Mouse (Mus musculus) frontal cortex, postnatal 10 days (tissue): ENCODE measurements at regions not wholly inside any gene's neighbourhood (a gene's known extent, or its start where the extent isn't known, plus 50 kb on each side); places are given as distances from the start of the nearest gene placed in this dataset.
A peak's percentile ranks its signal among the peaks of the same experiment; 100 is the strongest.

Experiments
- DNase-seq, 2 experiments: peaks; one replicate each; pipeline ENCODE4 v3.0.0; 2022; ENCODE audit warnings: low spot score in 2 of 2, mixed read lengths in 1 of 2

- peak; percentile 49 to 71 for DNase-seq
Observed at GRCm38 (mm10) chr9:113488651-113489050, 219.4 kb downstream of the Pdcd6ip start.

- no peak for DNase-seq
Observed at GRCm38 (mm10) chr9:113486494-113487081, 221.5 kb downstream of the Pdcd6ip start.

GRCm38 (mm10) chr9:113479897-113480296, 228.2 kb downstream of the Pdcd6ip start:
- DNase-seq: no peak

- no peak for DNase-seq
Observed at GRCm38 (mm10) chr9:113478761-113479265, 229.2 kb downstream of the Pdcd6ip start.

- DNase-seq: peak; percentile 60 to 79
Observed at GRCm38 (mm10) chr9:113471781-113472180, 236.3 kb downstream of the Pdcd6ip start.

- DNase-seq: no peak
Observed at GRCm38 (mm10) chr9:113462888-113463287, 245.2 kb downstream of the Pdcd6ip start.

- DNase-seq: no peak
Observed at GRCm38 (mm10) chr9:113462267-113462887, 245.7 kb downstream of the Pdcd6ip start.

GRCm38 (mm10) chr9:113459885-113460284, 248.2 kb downstream of the Pdcd6ip start:
- no peak for DNase-seq

GRCm38 (mm10) chr9:113459221-113459620, 248.8 kb downstream of the Pdcd6ip start:
- no peak for DNase-seq

- no peak for DNase-seq
Observed at GRCm38 (mm10) chr9:113458741-113459154, 249.3 kb downstream of the Pdcd6ip start.

- no peak for DNase-seq
Observed at GRCm38 (mm10) chr9:113457169-113457850, 250.7 kb downstream of the Pdcd6ip start.

- no peak for DNase-seq
Observed at GRCm38 (mm10) chr9:113455577-113455976, 252.5 kb downstream of the Pdcd6ip start.

- DNase-seq: no peak
Observed at GRCm38 (mm10) chr9:113453231-113453630, 254.8 kb downstream of the Pdcd6ip start.

- peak; percentile 54 to 79 for DNase-seq
Observed at GRCm38 (mm10) chr9:113441770-113442411, 266.2 kb downstream of the Pdcd6ip start.

GRCm38 (mm10) chr9:113438394-113438793, 269.7 kb downstream of the Pdcd6ip start:
- DNase-seq: no peak

GRCm38 (mm10) chr9:113435921-113436320, 272.1 kb downstream of the Pdcd6ip start:
- DNase-seq: no peak

GRCm38 (mm10) chr9:113433424-113433823, 274.6 kb downstream of the Pdcd6ip start:
- DNase-seq: no peak

GRCm38 (mm10) chr9:113432601-113433179, 275.4 kb downstream of the Pdcd6ip start:
- DNase-seq: no peak

- no peak for DNase-seq
Observed at GRCm38 (mm10) chr9:113430411-113430810, 277.6 kb downstream of the Pdcd6ip start.

- DNase-seq: no peak
Observed at GRCm38 (mm10) chr9:113427281-113427680, 280.8 kb downstream of the Pdcd6ip start.

GRCm38 (mm10) chr9:113426324-113426723, 281.7 kb downstream of the Pdcd6ip start:
- DNase-seq: no peak

- DNase-seq: no peak
Observed at GRCm38 (mm10) chr9:113421645-113422044, 286.4 kb downstream of the Pdcd6ip start.
